Mouse (Mus musculus) E14TG2a.4 (cell line): ENCODE results near the gene Cd200r1.

Experiments
- CTCF ChIP-seq: conservative IDR thresholded peaks from 2 replicates; pipeline ENCODE4 v1.5.1; 2014; ENCODE audit warnings: low read length
- POU5F1 ChIP-seq: IDR thresholded peaks from 2 replicates; pipeline ENCODE4 v1.6.1; 2014; ENCODE audit warnings: low read length, borderline replicate concordance

DNA sequence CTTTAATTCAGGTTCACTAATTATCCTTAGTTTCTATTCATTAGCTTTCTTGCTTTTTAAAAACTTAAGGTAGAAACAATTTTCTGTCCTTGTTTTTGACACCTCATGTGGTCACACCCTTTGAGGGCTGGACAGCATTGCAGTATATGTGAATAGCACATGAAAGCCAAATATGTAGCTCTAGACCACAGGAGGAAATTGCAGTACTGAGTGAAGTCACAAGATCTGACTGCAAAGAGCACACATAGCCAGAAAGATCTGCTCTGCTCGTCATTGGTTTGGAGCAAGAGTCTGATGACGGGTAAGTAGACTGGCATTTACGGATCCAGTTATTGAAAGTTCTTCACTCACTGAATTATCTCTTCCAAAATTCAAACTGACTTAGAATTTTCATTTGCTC is 46.0 kb downstream of the Cd200r1 start, which contains the start of gene Cd200r4:
- TF ChIP-seq CTCF (no peak), POU5F1 (no peak)
